Mouse (Mus musculus): ENCODE data around the gene Fbn1. TPM values are rescaled to one million over a fixed set of nuclear protein-coding genes. Genes with fewer than 3 reads are reported as not detected.

Gene Fbn1
- total and polyA plus RNA-seq, 2 experiments from 2014 or later, result 12.7 to 127 TPM

DNA sequence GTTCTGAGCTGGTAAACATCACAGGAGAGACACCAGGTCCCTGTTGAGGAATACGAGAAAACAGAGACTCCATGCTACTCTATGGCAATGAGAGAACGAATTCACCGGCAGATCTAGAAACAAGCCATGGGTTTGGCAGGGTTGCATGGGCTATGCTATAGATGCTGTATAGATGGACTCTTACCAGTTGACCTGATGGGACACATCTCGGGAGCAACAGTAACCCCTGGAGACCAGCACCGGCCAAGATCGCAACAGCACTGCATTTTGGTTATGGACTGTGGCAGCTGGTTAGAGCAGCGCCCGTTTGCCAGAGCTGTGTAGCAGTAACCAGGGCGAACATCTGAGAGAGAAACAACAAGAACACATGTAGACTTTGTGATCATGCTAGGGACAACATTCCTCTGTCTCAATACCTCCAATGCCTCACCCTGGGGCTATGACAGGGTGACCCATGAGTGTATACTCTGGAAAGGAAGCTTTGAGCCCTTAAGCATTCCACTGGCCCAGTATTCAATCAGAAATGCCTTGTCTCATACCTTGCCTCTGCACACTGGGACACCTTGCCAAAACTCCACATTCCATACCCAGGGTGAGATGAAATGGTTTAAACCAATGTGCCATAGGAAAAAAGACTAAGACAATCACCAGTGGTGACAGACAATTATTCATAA lies 113.2 kb downstream of the Fbn1 start:
- Histone ChIP-seq H3K4me1 (ENCODE audit: control insufficient read depth, insufficient read depth) (no peaks in the 10 kb centered on the region), H3K27ac (ENCODE audit: low read depth) (no peak overlapping the region), H3K27me3 (ENCODE audit: control insufficient read depth, insufficient read depth, low read length) (no peaks in the 10 kb centered on the region), H3K9ac (replicated peaks; ENCODE audit: low read depth, low read length) (no peak overlapping the region), H3K4me2 (ENCODE audit: low read depth, low read length) (no peak overlapping the region), H3K4me3 (ENCODE audit: low read depth, low read length) (no peak overlapping the region), H3K9me3 (replicated peaks; ENCODE audit: control insufficient read depth, low read length) (no peaks in the 10 kb centered on the region), H3K36me3 (replicated peaks; ENCODE audit: control insufficient read depth, insufficient read depth, low read length) (no peaks in the 10 kb centered on the region)
- no peak for DNase-seq (ENCODE audit: low spot score)
- WGBS, result 91% methylated on average over 9 of the region's 9 CpGs
- TF ChIP-seq EP300 (IDR thresholded peaks at IDR 0.05; ENCODE audit: low read depth), result no peak
- TF ChIP-seq CTCF (IDR thresholded peaks at IDR 0.05; ENCODE audit: low read depth), result no peak
- no peak for ATAC-seq (ENCODE audit: insufficient read depth, low read depth)

DNA sequence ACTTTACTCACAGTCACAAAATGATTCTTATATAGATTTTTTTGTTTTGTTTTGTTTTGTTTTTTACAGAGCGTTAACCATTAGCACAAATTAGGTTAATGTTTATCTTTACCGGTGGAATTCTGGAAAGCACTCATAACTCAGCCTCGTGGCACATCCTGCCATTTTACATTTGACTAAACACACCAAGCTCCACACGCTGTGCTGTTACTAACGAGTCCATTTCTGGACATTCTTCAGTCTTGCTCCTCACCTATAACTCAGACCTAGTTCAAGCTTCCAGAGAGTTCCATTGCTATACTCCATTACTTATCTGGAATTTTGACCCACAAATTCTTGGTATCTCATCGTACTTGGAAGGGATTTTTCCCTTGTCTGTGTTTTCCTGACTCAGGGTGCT lies 116.2 kb downstream of the Fbn1 start:
- Histone ChIP-seq H3K27ac (ENCODE audit: low read depth) (no peak overlapping the region), H3K4me1 (ENCODE audit: control insufficient read depth, insufficient read depth) (no peaks in the 10 kb centered on the region), H3K4me3 (ENCODE audit: low read depth, low read length) (no peak overlapping the region), H3K9me3 (replicated peaks; ENCODE audit: control insufficient read depth, low read length) (no peaks in the 10 kb centered on the region), H3K27me3 (ENCODE audit: control insufficient read depth, insufficient read depth, low read length) (no peaks in the 10 kb centered on the region), H3K9ac (replicated peaks; ENCODE audit: low read depth, low read length) (no peak overlapping the region), H3K4me2 (ENCODE audit: low read depth, low read length) (no peak overlapping the region), H3K36me3 (replicated peaks; ENCODE audit: control insufficient read depth, insufficient read depth, low read length) (peaks cover 7% of the 10 kb centered on the region; the same call in 1 of the 2 replicates)
- WGBS, result 82% methylated on average over 6 of the region's 6 CpGs
- DNase-seq (ENCODE audit: low spot score) (no peak), ATAC-seq (ENCODE audit: insufficient read depth, low read depth) (no peak)
- TF ChIP-seq CTCF (IDR thresholded peaks at IDR 0.05; ENCODE audit: low read depth), result no peak

DNA sequence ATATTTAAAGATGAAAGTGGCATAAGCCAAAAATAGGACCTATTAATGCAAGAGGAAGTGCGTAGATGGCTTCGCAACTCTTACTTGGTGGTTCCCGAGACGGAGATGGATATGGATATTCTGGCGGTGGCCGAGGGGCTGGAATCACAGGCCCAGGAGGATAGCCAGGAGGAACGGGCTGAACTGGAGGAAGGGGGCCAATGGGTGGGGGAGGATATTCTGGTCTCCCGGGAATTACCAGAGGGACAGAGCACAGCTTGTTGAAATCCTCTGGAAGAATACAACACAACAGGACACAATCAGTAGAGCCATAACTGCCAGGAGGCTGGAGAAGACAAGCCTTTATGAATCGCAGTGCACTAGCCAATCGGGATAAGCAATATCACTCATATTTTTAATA lies 118.0 kb downstream of the Fbn1 start:
- no peak for ATAC-seq (ENCODE audit: insufficient read depth, low read depth)
- Histone ChIP-seq H3K9me3 (replicated peaks; ENCODE audit: control insufficient read depth, low read length) (no peaks in the 10 kb centered on the region), H3K9ac (replicated peaks; ENCODE audit: low read depth, low read length) (no peak overlapping the region), H3K36me3 (replicated peaks; ENCODE audit: control insufficient read depth, insufficient read depth, low read length) (peaks cover 9% of the 10 kb centered on the region; the same call in 1 of the 2 replicates), H3K27me3 (ENCODE audit: control insufficient read depth, insufficient read depth, low read length) (no peaks in the 10 kb centered on the region), H3K4me2 (ENCODE audit: low read depth, low read length) (no peak overlapping the region), H3K4me3 (ENCODE audit: low read depth, low read length) (no peak overlapping the region), H3K4me1 (ENCODE audit: control insufficient read depth, insufficient read depth) (no peaks in the 10 kb centered on the region), H3K27ac (ENCODE audit: low read depth) (no peak overlapping the region)
- no peak for DNase-seq (ENCODE audit: low spot score)
- 87% methylated on average over 10 of the region's 10 CpGs for WGBS
- no peak for TF ChIP-seq CTCF (IDR thresholded peaks at IDR 0.05; ENCODE audit: low read depth)
- TF ChIP-seq EP300 (IDR thresholded peaks at IDR 0.05; ENCODE audit: low read depth), result no peak

DNA sequence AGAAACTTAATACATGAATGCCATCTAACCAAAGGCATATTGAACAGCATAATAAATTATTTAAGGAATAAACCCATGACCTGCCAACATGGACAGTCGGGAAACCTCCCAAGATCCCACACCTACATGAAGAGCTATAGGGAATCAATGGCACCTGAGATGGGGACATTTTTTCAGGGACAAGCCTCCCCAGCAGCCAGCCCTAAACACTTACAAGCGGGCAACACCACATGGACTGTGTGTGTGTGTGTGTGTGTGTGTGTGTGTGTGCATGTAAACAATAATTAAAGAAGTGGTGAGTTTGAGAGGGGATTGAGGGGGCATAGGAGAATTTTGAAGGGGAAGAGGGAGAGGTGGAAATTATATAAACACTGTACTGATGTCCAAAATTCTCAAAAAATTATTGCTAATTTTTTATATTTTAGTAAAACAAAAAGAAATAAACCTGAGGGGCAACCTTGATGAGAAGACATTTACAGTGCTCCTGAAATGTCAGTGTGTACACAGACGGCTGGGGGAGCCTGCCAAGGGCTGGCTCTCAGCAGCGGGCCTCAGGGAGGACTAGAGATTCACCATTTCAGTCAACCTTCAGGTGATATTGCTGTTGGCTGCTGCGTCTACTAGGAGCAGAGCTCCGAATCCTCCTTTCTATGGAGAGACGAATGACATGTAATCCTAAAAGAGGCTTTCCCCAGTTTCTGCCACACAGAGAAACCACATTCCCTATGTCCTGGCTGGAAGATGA lies 121.4 kb downstream of the Fbn1 start:
- DNase-seq (ENCODE audit: low spot score), result no peak
- peaks cover 9% of the 10 kb centered on the region; the same call in 1 of the 2 replicates for H3K36me3 ChIP-seq (replicated peaks; ENCODE audit: control insufficient read depth, insufficient read depth, low read length)
- 84% methylated on average over 7 of the region's 7 CpGs for WGBS

GRCm38 (mm10) chr2:125384941-125385340 lies 122.9 kb downstream of the Fbn1 start:
- no peak overlapping the region for H3K27ac ChIP-seq (ENCODE audit: low read depth)
- no peak overlapping the region for H3K4me3 ChIP-seq (ENCODE audit: low read depth, low read length)
- no peaks in the 10 kb centered on the region for H3K27me3 ChIP-seq (ENCODE audit: control insufficient read depth, insufficient read depth, low read length)
- H3K9ac ChIP-seq (replicated peaks; ENCODE audit: low read depth, low read length), result no peak overlapping the region
- TF ChIP-seq EP300 (IDR thresholded peaks at IDR 0.05; ENCODE audit: low read depth) (no peak), CTCF (IDR thresholded peaks at IDR 0.05; ENCODE audit: low read depth) (no peak)
- H3K4me1 ChIP-seq (ENCODE audit: control insufficient read depth, insufficient read depth), result no peaks in the 10 kb centered on the region
- H3K4me2 ChIP-seq (ENCODE audit: low read depth, low read length), result no peak overlapping the region
- ATAC-seq (ENCODE audit: insufficient read depth, low read depth), result no peak
- no peak for DNase-seq (ENCODE audit: low spot score)
- WGBS, result 77% methylated on average over 4 of the region's 4 CpGs
- H3K36me3 ChIP-seq (replicated peaks; ENCODE audit: control insufficient read depth, insufficient read depth, low read length), result peaks cover 9% of the 10 kb centered on the region; the same call in 1 of the 2 replicates
- H3K9me3 ChIP-seq (replicated peaks; ENCODE audit: control insufficient read depth, low read length), result no peaks in the 10 kb centered on the region

More for the DNA sequence above, 121.4 kb downstream of the Fbn1 start:
- no peak for ATAC-seq (ENCODE audit: insufficient read depth, low read depth)
- H3K9ac ChIP-seq (replicated peaks; ENCODE audit: low read depth, low read length), result no peak overlapping the region
- H3K4me1 ChIP-seq (ENCODE audit: control insufficient read depth, insufficient read depth), result no peaks in the 10 kb centered on the region
- TF ChIP-seq EP300 (IDR thresholded peaks at IDR 0.05; ENCODE audit: low read depth) (no peak), CTCF (IDR thresholded peaks at IDR 0.05; ENCODE audit: low read depth) (no peak)
- H3K4me2 ChIP-seq (ENCODE audit: low read depth, low read length), result no peak overlapping the region
- no peak overlapping the region for H3K4me3 ChIP-seq (ENCODE audit: low read depth, low read length)
- H3K27ac ChIP-seq (ENCODE audit: low read depth), result no peak overlapping the region
- H3K27me3 ChIP-seq (ENCODE audit: control insufficient read depth, insufficient read depth, low read length), result no peaks in the 10 kb centered on the region
- H3K9me3 ChIP-seq (replicated peaks; ENCODE audit: control insufficient read depth, low read length), result no peaks in the 10 kb centered on the region
